Mouse (Mus musculus) ES-E14 (cell line): ENCODE results near the gene Best3.

Experiments used
- CHD2 ChIP-seq: IDR thresholded peaks from 2 replicates; pipeline ENCODE4 v1.6.1; 2014; ENCODE audit warnings: mild to moderate bottlenecking, low read depth, low read length, inconsistent platforms
- HCFC1 ChIP-seq: IDR thresholded peaks from 2 replicates; pipeline ENCODE4 v1.6.1; 2012; ENCODE audit warnings: low read length, inconsistent platforms, borderline replicate concordance; ENCODE audit not compliant: insufficient read depth
- MAFK ChIP-seq: IDR thresholded peaks from 2 replicates; pipeline ENCODE4 v1.6.1; 2014; ENCODE audit warnings: mild to moderate bottlenecking, low read depth, low read length, inconsistent platforms; ENCODE audit not compliant: insufficient read depth
- ZC3H11A ChIP-seq: IDR thresholded peaks from 2 replicates; pipeline ENCODE4 v1.6.1; 2012; ENCODE audit warnings: low read depth, mild to moderate bottlenecking, inconsistent platforms, low read length, borderline replicate concordance
- ZNF384 ChIP-seq: IDR thresholded peaks from 2 replicates; pipeline ENCODE4 v1.6.1; 2012; ENCODE audit warnings: low read depth, low read length, inconsistent platforms

DNA sequence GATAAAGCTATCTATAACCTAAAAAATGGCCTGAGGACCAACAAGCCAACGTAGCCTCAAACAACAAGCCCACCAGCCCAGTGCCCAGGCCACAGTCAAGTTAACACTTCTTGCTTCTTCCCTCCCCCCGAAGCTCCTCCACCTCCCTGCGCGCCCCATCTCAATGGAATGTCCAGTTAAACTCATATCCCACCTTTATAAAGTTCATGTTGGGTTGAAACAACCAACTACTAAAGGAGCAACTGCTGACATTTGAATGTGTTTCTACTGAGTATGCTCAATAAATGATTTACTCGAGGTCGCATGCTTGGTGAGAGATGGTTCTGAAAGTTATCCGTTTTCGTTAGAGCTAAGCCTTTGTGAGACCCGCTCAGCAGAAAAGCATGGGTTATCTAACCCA, 37.7 kb upstream of the Best3 start:
- TF ChIP-seq HCFC1 = no peak
- TF ChIP-seq ZNF384 = no peak
- TF ChIP-seq MAFK = no peak
- TF ChIP-seq CHD2 = no peak
- no peak for TF ChIP-seq ZC3H11A
